Mouse (Mus musculus) MEL (cell line): ENCODE measurements around the gene Otulinl. TPM values are rescaled to one million over a fixed set of nuclear protein-coding genes. Genes with fewer than 3 reads are reported as not detected.

ENCODE experiments used
- DNase-seq: peaks from one replicate; pipeline ENCODE4 v3.0.0; 2011; ENCODE audit warnings: low read depth, low spot score
- H3K27ac ChIP-seq: 2 replicates; pipeline ENCODE4 v1.5.1; 2012; ENCODE audit warnings: low read depth, mild to moderate bottlenecking, control low read depth, low read length, moderate library complexity; ENCODE audit not compliant: control insufficient read depth
- H3K27me3 ChIP-seq, 2 experiments: fragments of 150-350 bp in 1 of 2; sonication (generic) in 1 of 2; 2 replicates each; pipeline ENCODE4 v1.6.1; 2012; ENCODE audit warnings: low read length in 2 of 2, mild to moderate bottlenecking in 2 of 2, improper control_type of control experiment in 1 of 2, moderate library complexity in 1 of 2; ENCODE audit not compliant: insufficient read depth in 2 of 2, control insufficient read depth in 1 of 2
- H3K36me3 ChIP-seq, 2 experiments: 2 replicates each; pipeline ENCODE4 v1.6.1; 2012 to 2014; ENCODE audit warnings: low read length in 2 of 2, improper control_type of control experiment in 1 of 2, inconsistent platforms in 1 of 2, mild to moderate bottlenecking in 1 of 2; ENCODE audit not compliant: insufficient read depth in 2 of 2, control insufficient read depth in 1 of 2
- H3K4me1 ChIP-seq, 2 experiments: fragments of 150-350 bp in 1 of 2; sonication (generic) in 1 of 2; 2 replicates each; pipeline ENCODE4 v1.6.1; 2012; ENCODE audit warnings: low read length in 2 of 2, improper control_type of control experiment in 1 of 2, mild to moderate bottlenecking in 1 of 2; ENCODE audit not compliant: insufficient read depth in 2 of 2, control insufficient read depth in 1 of 2
- H3K4me3 ChIP-seq, 2 experiments: fragments of 150-350 bp in 1 of 2; sonication (generic) in 1 of 2; 2 replicates each; pipeline ENCODE4 v1.5.1; 2012; ENCODE audit warnings: low read depth in 2 of 2, low read length in 2 of 2, mild to moderate bottlenecking in 2 of 2, moderate library complexity in 2 of 2, control low read depth in 1 of 2, improper control_type of control experiment in 1 of 2; ENCODE audit not compliant: control insufficient read depth in 1 of 2, insufficient read depth in 1 of 2
- H3K79me2 ChIP-seq: 2 replicates; pipeline ENCODE4 v1.6.1; 2012; ENCODE audit warnings: mild to moderate bottlenecking, low read length, moderate library complexity; ENCODE audit not compliant: control insufficient read depth, poor library complexity, insufficient read depth
- H3K9ac ChIP-seq: 2 replicates; pipeline ENCODE4 v1.6.1; 2012; ENCODE audit warnings: low read depth, mild to moderate bottlenecking, control low read depth, low read length, moderate library complexity; ENCODE audit not compliant: control insufficient read depth, poor library complexity, severe bottlenecking
- H3K9me3 ChIP-seq: fragments of 150-350 bp; sonication (generic); replicated peaks from 2 replicates; pipeline ENCODE4 v1.6.1; 2012; ENCODE audit warnings: mild to moderate bottlenecking, low read length, improper control_type of control experiment, moderate library complexity; ENCODE audit not compliant: insufficient read depth
- CHD1 ChIP-seq: IDR thresholded peaks from 2 replicates; pipeline ENCODE4 v1.6.1; 2012; ENCODE audit warnings: low read depth, mild to moderate bottlenecking, inconsistent platforms, low read length, improper control_type of control experiment
- CHD2 ChIP-seq: IDR thresholded peaks from 2 replicates; pipeline ENCODE4 v1.6.1; 2011; ENCODE audit warnings: low read length, improper control_type of control experiment
- EP300 ChIP-seq, 2 experiments: IDR thresholded peaks; 2 replicates each; pipeline ENCODE4 v1.6.1; 2011; ENCODE audit warnings: improper control_type of control experiment in 2 of 2, low read length in 2 of 2, low read depth in 1 of 2, mild to moderate bottlenecking in 1 of 2
- ETS1 ChIP-seq: IDR thresholded peaks from 2 replicates; pipeline ENCODE4 v1.6.1; 2012; ENCODE audit warnings: low read depth, mild to moderate bottlenecking, inconsistent platforms, low read length, improper control_type of control experiment, moderate library complexity
- GABPA ChIP-seq: IDR thresholded peaks from 2 replicates; pipeline ENCODE4 v1.6.1; 2012; ENCODE audit warnings: low read depth, mild to moderate bottlenecking, inconsistent platforms, low read length, improper control_type of control experiment, moderate library complexity
- GATA1 ChIP-seq: IDR thresholded peaks from 2 replicates; pipeline ENCODE4 v1.6.1; 2011; ENCODE audit warnings: low read depth, low read length, improper control_type of control experiment
- HCFC1 ChIP-seq: IDR thresholded peaks from 2 replicates; pipeline ENCODE4 v1.6.1; 2012; ENCODE audit warnings: low read depth, mild to moderate bottlenecking, inconsistent platforms, low read length, improper control_type of control experiment, moderate library complexity
- KAT2A ChIP-seq: conservative IDR thresholded peaks from 2 replicates; pipeline ENCODE4 v1.6.1; 2012; ENCODE audit warnings: low read depth, low read length, improper control_type of control experiment, inconsistent platforms
- MAFK ChIP-seq: IDR thresholded peaks from 2 replicates; pipeline ENCODE4 v1.6.1; 2011; ENCODE audit warnings: low read depth, mild to moderate bottlenecking, low read length, improper control_type of control experiment, borderline replicate concordance
- MAZ ChIP-seq: IDR thresholded peaks from 2 replicates; pipeline ENCODE4 v1.6.1; 2012; ENCODE audit warnings: low read depth, mild to moderate bottlenecking, inconsistent platforms, low read length, improper control_type of control experiment
- MEF2A ChIP-seq: IDR thresholded peaks from 2 replicates; pipeline ENCODE4 v1.6.1; 2014; ENCODE audit warnings: low read depth, mild to moderate bottlenecking, inconsistent platforms, low read length, improper control_type of control experiment; ENCODE audit not compliant: poor library complexity, insufficient replicate concordance, severe bottlenecking; ENCODE audit errors: extremely low read depth
- NELFE ChIP-seq: IDR thresholded peaks from 2 replicates; pipeline ENCODE4 v1.6.1; 2011; ENCODE audit warnings: low read depth, low read length, improper control_type of control experiment
- POLR2A ChIP-seq, 2 experiments: IDR thresholded peaks; 2 replicates each; pipeline ENCODE4 v1.6.1; 2011 to 2012; ENCODE audit warnings: low read length in 2 of 2, mild to moderate bottlenecking in 2 of 2, control low read depth in 1 of 2, improper control_type of control experiment in 1 of 2, low read depth in 1 of 2, moderate library complexity in 1 of 2; ENCODE audit not compliant: control insufficient read depth in 1 of 2, insufficient read depth in 1 of 2, poor library complexity in 1 of 2
- POLR2AphosphoS2 ChIP-seq: IDR thresholded peaks from 2 replicates; pipeline ENCODE4 v1.6.1; 2011; ENCODE audit warnings: low read length, improper control_type of control experiment
- POLR2AphosphoS5 ChIP-seq: IDR thresholded peaks from 2 replicates; pipeline ENCODE4 v1.6.1; 2012; ENCODE audit warnings: low read depth, borderline replicate concordance, mild to moderate bottlenecking, inconsistent platforms, low read length, moderate library complexity, mixed read lengths
- RAD21 ChIP-seq: IDR thresholded peaks from 2 replicates; pipeline ENCODE4 v1.6.1; 2011; ENCODE audit warnings: mild to moderate bottlenecking, low read depth, low read length, improper control_type of control experiment
- RCOR1 ChIP-seq: IDR thresholded peaks from 2 replicates; pipeline ENCODE4 v1.6.1; 2012; ENCODE audit warnings: low read depth, mild to moderate bottlenecking, inconsistent platforms, low read length, improper control_type of control experiment
- SIN3A ChIP-seq: IDR thresholded peaks from 2 replicates; pipeline ENCODE4 v1.6.1; 2012; ENCODE audit warnings: low read length, improper control_type of control experiment, inconsistent platforms
- SMC3 ChIP-seq: IDR thresholded peaks from 2 replicates; pipeline ENCODE4 v1.6.1; 2011; ENCODE audit warnings: low read depth, low read length, improper control_type of control experiment
- TAL1 ChIP-seq: IDR thresholded peaks from 2 replicates; pipeline ENCODE4 v1.6.1; 2012; ENCODE audit warnings: mild to moderate bottlenecking, inconsistent platforms, low read length, moderate library complexity, mixed read lengths
- TBP ChIP-seq: IDR thresholded peaks from 2 replicates; pipeline ENCODE4 v1.8.0; 2011; ENCODE audit warnings: low read depth, low read length, improper control_type of control experiment
- ZC3H11A ChIP-seq: IDR thresholded peaks from 2 replicates; pipeline ENCODE4 v1.6.1; 2012; ENCODE audit warnings: low read depth, mild to moderate bottlenecking, inconsistent platforms, low read length, improper control_type of control experiment
- polyA plus RNA-seq, 2 experiments: library from polyadenylated mRNA; stranded (reverse) in 1 of 2; unstranded in 1 of 2; fragments of >175 nt in 1 of 2; fragments of >200 nt in 1 of 2; gene quantifications; 2 replicates each; pipeline versions ENCODE4 v1.2.1 to v1.2.4; 2012; ENCODE audit warnings: low replicate concordance in 2 of 2, low read depth in 1 of 2; ENCODE audit not compliant: insufficient read length in 2 of 2, insufficient read depth in 1 of 2, missing spikeins in 1 of 2
- total RNA-seq: library from RNA; depleted of rRNA; stranded (reverse); fragments of 300-350 nt; gene quantifications from 2 replicates; pipeline ENCODE4 v1.2.3, GENCODE M21; 2012

Otulinl gene
- total and polyA plus RNA-seq, 3 experiments: 0.14 to 0.50 TPM; not detected in 1

DNA sequence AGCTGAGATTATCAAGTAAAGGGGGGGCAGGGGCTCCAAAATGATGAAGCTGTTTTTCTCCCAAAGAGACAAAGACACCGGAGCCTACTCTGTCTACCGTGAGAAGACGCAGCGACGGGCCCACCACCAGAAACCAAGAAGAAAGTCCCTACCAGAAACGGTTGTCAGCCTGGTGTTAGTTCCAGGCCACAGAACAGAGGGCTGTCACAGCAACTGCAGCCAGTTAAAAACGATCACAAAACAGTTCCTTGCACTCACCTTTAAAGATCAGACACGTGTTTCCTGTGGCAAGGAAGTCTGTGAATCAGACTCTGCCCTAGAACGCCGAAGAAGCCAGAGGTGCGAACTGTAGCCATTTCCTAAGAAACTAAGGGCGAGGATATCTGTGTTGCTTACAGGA lies 40.2 kb downstream of the Otulinl start:
- H3K27ac ChIP-seq: no peak overlapping the region
- DNase-seq: no peak
- no peak for TF ChIP-seq HCFC1
- TF ChIP-seq KAT2A: no peak
- TF ChIP-seq EP300 (IDR thresholded peaks at IDR 0.05; ENCODE audit: low read depth in 1 of 2, low read length in 2 of 2): no peak
- TF ChIP-seq TBP: no peak
- no peak for TF ChIP-seq CHD2
- TF ChIP-seq POLR2AphosphoS2: no peak
- no peak for TF ChIP-seq SMC3
- no peaks in the 10 kb centered on the region for H3K79me2 ChIP-seq
- H3K9ac ChIP-seq: no peak overlapping the region
- no peaks in the 10 kb centered on the region for H3K36me3 ChIP-seq
- no peak overlapping the region for H3K4me3 ChIP-seq
- no peaks in the 10 kb centered on the region for H3K4me1 ChIP-seq
- no peaks in the 10 kb centered on the region for H3K9me3 ChIP-seq
- peaks cover 0 to 7% of the 10 kb centered on the region in 2 experiments; a peak in 2 of 4 replicates for H3K27me3 ChIP-seq

DNA sequence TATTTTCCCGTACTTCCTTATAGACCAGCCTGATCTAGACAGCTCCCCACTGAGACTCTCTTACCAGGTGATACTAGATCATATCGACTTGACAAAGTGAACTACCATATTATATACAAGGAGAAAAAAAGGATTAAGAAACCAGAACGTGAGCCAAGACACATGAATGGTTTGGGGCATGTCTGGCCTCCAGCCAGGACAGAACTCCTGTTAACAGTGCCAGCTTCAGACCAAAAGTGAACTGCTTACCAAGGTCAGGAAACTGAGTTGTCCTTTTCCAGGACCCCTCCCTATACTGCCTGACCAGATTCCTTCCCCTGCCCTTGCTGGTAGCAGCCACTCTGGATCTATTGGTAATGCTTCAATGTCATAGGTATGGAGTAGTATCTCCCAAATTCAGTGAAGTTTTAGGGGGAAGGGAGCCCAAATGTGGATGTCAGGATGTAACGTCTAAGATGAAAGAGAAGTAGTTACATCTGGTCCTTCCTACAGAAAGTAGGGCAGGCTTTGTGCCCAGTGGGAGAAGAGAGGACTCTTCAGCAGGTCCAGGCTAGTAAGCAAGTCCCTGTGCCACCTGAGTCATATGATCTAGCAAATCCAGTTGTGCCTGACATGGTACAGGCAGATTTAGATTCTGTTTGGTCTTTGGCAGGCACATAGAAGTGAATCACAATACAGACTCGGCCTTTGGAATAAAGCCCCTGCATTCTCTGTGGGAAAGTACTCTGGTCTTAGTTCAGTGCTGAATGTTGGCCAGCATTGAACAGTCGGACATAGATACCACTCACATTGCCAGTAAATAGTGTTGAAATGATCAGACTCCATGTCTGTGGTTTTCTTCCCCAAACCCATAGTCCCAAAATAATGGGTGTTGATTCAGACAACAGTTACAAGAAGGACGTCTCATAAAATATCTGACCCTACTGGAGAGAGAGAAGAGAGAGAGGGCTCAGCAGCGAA lies 47.2 kb downstream of the Otulinl start:
- no peak for TF ChIP-seq MAFK
- no peak for TF ChIP-seq POLR2A (IDR thresholded peaks at IDR 0.05; ENCODE audit: control insufficient read depth in 1 of 2, insufficient read depth in 1 of 2, low read depth in 1 of 2, low read length in 2 of 2, poor library complexity in 1 of 2)
- TF ChIP-seq MAZ: no peak
- no peak for TF ChIP-seq NELFE
- TF ChIP-seq MEF2A: no peak
- TF ChIP-seq GATA1: no peak
- no peak for TF ChIP-seq ZC3H11A
- TF ChIP-seq RCOR1: no peak
- TF ChIP-seq CHD2: no peak
- no peak for TF ChIP-seq SIN3A
- TF ChIP-seq ETS1: no peak
- TF ChIP-seq GABPA: no peak
- no peak for TF ChIP-seq TAL1
- no peak for TF ChIP-seq HCFC1
- no peak for TF ChIP-seq POLR2AphosphoS5
- no peak for TF ChIP-seq CHD1
- TF ChIP-seq RAD21: no peak
- peaks cover 4 to 7% of the 10 kb centered on the region in 2 experiments for H3K4me1 ChIP-seq
- peaks cover 0 to 7% of the 10 kb centered on the region in 2 experiments; a peak in 2 of 4 replicates for H3K27me3 ChIP-seq
- H3K9ac ChIP-seq: no peak overlapping the region
- no peak overlapping the region for H3K27ac ChIP-seq
- peaks cover 0 to 12% of the 10 kb centered on the region in 2 experiments; a peak in 2 of 4 replicates for H3K36me3 ChIP-seq
- no peaks in the 10 kb centered on the region for H3K9me3 ChIP-seq
- H3K79me2 ChIP-seq: peaks cover 17% of the 10 kb centered on the region
- no peak overlapping the region for H3K4me3 ChIP-seq
- DNase-seq: no peak
